Mouse (Mus musculus): ENCODE results near the gene Zfp612. TPM values are rescaled to one million over a fixed set of nuclear protein-coding genes. Genes with fewer than 3 reads are reported as not detected.

The Zfp612 gene
- polyA plus RNA-seq, 1 experiment = 0.95 TPM

GRCm38 (mm10) chr8:110119715-110120114 lies 40.2 kb downstream of the Zfp612 start:
- WGBS = 39% methylated on average over 6 of the region's 6 CpGs
- no peak for DNase-seq (ENCODE audit: low read depth, low spot score)

GRCm38 (mm10) chr8:110130537-110130936 lies 51.0 kb downstream of the Zfp612 start:
- 11% methylated on average over 13 of the region's 13 CpGs for WGBS

GRCm38 (mm10) chr8:110134236-110134635 lies 54.7 kb downstream of the Zfp612 start:
- no peak for DNase-seq (ENCODE audit: low read depth, low spot score)
- 89% methylated on average over 8 of the region's 8 CpGs for WGBS

More at GRCm38 (mm10) chr8:110130537-110130936, 51.0 kb downstream of the Zfp612 start:
- DNase-seq (ENCODE audit: low read depth, low spot score) = peak; percentile 40

- no peak for DNase-seq (ENCODE audit: low read depth, low spot score)
- 69% methylated on average over 7 of the region's 7 CpGs for WGBS
These were observed 56.0 kb downstream of the Zfp612 start for GRCm38 (mm10) chr8:110135515-110135914.

GRCm38 (mm10) chr8:110140156-110140555 lies 60.6 kb downstream of the Zfp612 start:
- DNase-seq (ENCODE audit: low read depth, low spot score) = no peak
- 65% methylated on average over 3 of the region's 3 CpGs for WGBS

- 66% methylated on average over 4 of the region's 4 CpGs for WGBS
- DNase-seq (ENCODE audit: low read depth, low spot score) = no peak
These were observed 61.2 kb downstream of the Zfp612 start for GRCm38 (mm10) chr8:110140770-110141169.

Other genes starting within 250 kb of the Zfp612 start
- 10.4 and 24.2 TPM in 2 replicates for gene Phlpp2, start 211.2 kb upstream of the Zfp612 start, polyA plus RNA-seq (2012; rRNA removed)
- gene Marveld3, start 117.5 kb upstream of the Zfp612 start, polyA plus RNA-seq (2012; rRNA removed) = 26.9 and 29.0 TPM in 2 replicates
- 0.77 and 18.1 TPM in 2 replicates for gene Tat, start 89.3 kb upstream of the Zfp612 start, polyA plus RNA-seq (2012; rRNA removed)
- gene Chst4, start 40.0 kb upstream of the Zfp612 start, polyA plus RNA-seq (2012; rRNA removed) = 30.7 and 50.1 TPM in 2 replicates
- gene Gm21964, start 21.5 kb downstream of the Zfp612 start, polyA plus RNA-seq (2012; rRNA removed) = not detected in 2 replicates
- not detected in 2 replicates for gene Gm17720, start 23.0 kb downstream of the Zfp612 start, polyA plus RNA-seq (2012; rRNA removed)
- 4.9 and 5.2 TPM in 2 replicates for gene Calb2, start 88.5 kb downstream of the Zfp612 start, polyA plus RNA-seq (2012; rRNA removed)
- 3.6 and 3.9 TPM in 2 replicates for gene Cmtr2, start 135.9 kb downstream of the Zfp612 start, polyA plus RNA-seq (2012; rRNA removed)
- not detected in 2 replicates for gene Hydin, start 187.2 kb downstream of the Zfp612 start, polyA plus RNA-seq (2012; rRNA removed)

Data from large intestine, adult 2 months (tissue).